Mouse (Mus musculus) hindbrain, postnatal 0 days (tissue): ENCODE data around the gene Pheta1. TPM values are rescaled to one million over a fixed set of nuclear protein-coding genes. Genes with fewer than 3 reads are reported as not detected.
A peak's percentile ranks its signal among the peaks of the same experiment; 100 is the strongest.

Experiments used
- ATAC-seq: fragments of 200-750 bp; cut with Nextera tagmentation; 2 replicates; pipeline ENCODE4 v1.8.0; 2017; ENCODE audit warnings: mild to moderate bottlenecking, moderate TSS enrichment, moderate library complexity
- DNase-seq: peaks from one replicate; pipeline ENCODE4 v3.0.0-alpha.2; 2015; ENCODE audit warnings: low spot score
- H3K27ac ChIP-seq: fragments of 300-500 bp; sonication (generic); 2 replicates; pipeline ENCODE4 v1.5.1; 2014; ENCODE audit warnings: mild to moderate bottlenecking
- H3K27me3 ChIP-seq: fragments of 300-500 bp; sonication (generic); 2 replicates; pipeline ENCODE4 v1.6.1; 2014; ENCODE audit warnings: low read length, mixed read lengths; ENCODE audit not compliant: insufficient read depth
- H3K36me3 ChIP-seq: fragments of 300-500 bp; sonication (generic); 2 replicates; pipeline ENCODE4 v1.6.1; 2014; ENCODE audit warnings: low read length, mixed read lengths; ENCODE audit not compliant: insufficient read depth
- H3K4me1 ChIP-seq: fragments of 300-500 bp; sonication (generic); 2 replicates; pipeline ENCODE4 v1.6.1; 2014; ENCODE audit warnings: antibody characterized with exemption, low read length, mixed read lengths; ENCODE audit not compliant: insufficient read depth
- H3K4me2 ChIP-seq: fragments of 300-500 bp; sonication (generic); 2 replicates; pipeline ENCODE4 v1.6.1; 2014; ENCODE audit warnings: low read depth, mild to moderate bottlenecking, low read length, moderate library complexity, mixed read lengths
- H3K4me3 ChIP-seq: fragments of 300-500 bp; sonication (generic); 2 replicates; pipeline ENCODE4 v1.5.1; 2014; ENCODE audit warnings: low read length
- H3K9ac ChIP-seq: fragments of 300-500 bp; sonication (generic); replicated peaks from 2 replicates; pipeline ENCODE4 v1.6.1; 2014; ENCODE audit warnings: mild to moderate bottlenecking, low read length, moderate library complexity, mixed read lengths
- H3K9me3 ChIP-seq: fragments of 300-500 bp; sonication (generic); 2 replicates; pipeline ENCODE4 v1.6.1; 2016; ENCODE audit warnings: low read length, mixed read lengths
- CTCF ChIP-seq: IDR thresholded peaks from 2 replicates; pipeline ENCODE4 v1.5.1; 2016; ENCODE audit warnings: antibody characterized with exemption, control low read depth, low read depth
- WGBS: fragments of 180-500 bp; shearing (Covaris S2); extraction: QIAGEN DNeasy Blood & Tissue Kit; methylation state at CpG from one replicate; pipeline ENCODE4 v1.1.7; 2014; 5-methylcytosine and 5-hydroxymethylcytosine counted together
- polyA plus RNA-seq: library from polyadenylated mRNA; unstranded; fragments of >200 nt; fragmentation: Nextera tagmentation; extraction: Ambion mirVana; gene quantifications from 2 replicates; pipeline ENCODE4 v1.2.1, GENCODE M21; 2015
- total RNA-seq: library from RNA; depleted of rRNA; stranded (reverse); fragments of >200 nt; gene quantifications from 2 replicates; pipeline ENCODE4 v1.2.3, GENCODE M21; 2014; rRNA removed

Pheta1 gene
- total RNA-seq (48.9 and 52.5 TPM in 2 replicates), polyA plus RNA-seq (28.0 and 28.3 TPM in 2 replicates)

DNA sequence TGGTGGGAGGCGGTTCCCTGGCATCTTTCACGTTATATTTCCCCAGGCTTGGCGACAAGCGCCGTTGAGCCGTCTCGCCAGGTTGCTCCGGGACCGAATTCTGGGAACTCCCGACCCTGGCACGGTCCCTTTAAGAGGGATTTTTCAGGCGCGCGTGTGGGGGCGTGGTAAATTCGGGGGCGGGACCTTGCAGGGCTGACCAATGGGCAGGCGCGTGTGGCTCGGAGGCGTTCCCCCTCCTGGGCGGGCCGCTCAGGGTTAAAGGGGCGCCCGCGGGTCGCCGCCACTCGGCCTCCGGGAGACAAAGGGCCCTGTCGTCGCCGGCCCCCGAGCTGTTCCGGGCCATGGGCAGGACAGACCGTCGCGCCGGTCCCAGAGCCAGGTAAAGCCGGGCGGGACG, at the start of gene Pheta1:
Gene Pheta1 (plus strand): TSS at position 242 of the 400 bp plus-strand sequence.
- 0 out of 2 replicates have a peak, but pooled peaks cover under 1% of the 10 kb centered on the region for H3K27me3 ChIP-seq
- peak within 1 kb of the TSS; percentile 58 for H3K27ac ChIP-seq
- H3K4me2 ChIP-seq: peak within 1 kb of the TSS; percentile 72
- WGBS: 2% methylated on average over 36 of the region's 42 CpGs
- ATAC-seq (peak; percentile 92), DNase-seq (peak; percentile 95)
- peak within 1 kb of the TSS; percentile 81 for H3K9ac ChIP-seq
- peak within 1 kb of the TSS; percentile 91 for H3K4me3 ChIP-seq
- peaks cover 21% of the 10 kb centered on the region for H3K4me1 ChIP-seq
- H3K9me3 ChIP-seq: no peaks in the 10 kb centered on the region
- TF ChIP-seq CTCF: no peak
- H3K36me3 ChIP-seq: peaks cover 16% of the 10 kb centered on the region; the same call in 1 of the 2 replicates

DNA sequence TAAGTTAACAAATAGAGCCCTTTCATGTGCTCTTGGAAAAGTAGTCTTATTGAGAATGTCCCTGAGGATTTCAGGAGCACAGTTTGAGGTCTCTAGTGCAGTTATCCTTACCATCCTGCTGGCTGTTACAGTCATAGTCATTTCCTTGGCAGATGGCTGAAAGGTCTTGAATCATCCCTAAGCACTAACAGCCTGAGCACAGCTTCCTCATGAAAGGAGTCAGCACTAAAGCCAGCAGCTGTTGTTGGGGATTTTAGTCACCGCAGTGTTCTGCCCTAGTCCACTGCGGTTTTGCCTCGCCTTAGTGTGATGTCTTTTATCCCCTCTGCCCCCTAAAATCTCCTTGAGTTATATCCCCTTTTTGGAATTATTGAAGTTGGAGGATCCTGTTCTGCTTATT, 41.6 kb upstream of the Pheta1 start:
- ATAC-seq (no peak), DNase-seq (peak; percentile 40)
- Histone ChIP-seq H3K36me3 (peaks cover 35% of the 10 kb centered on the region), H3K9ac (no peak overlapping the region), H3K4me1 (no peaks in the 10 kb centered on the region), H3K27ac (no peak overlapping the region; the same call in 1 of the 2 replicates), H3K27me3 (no peaks in the 10 kb centered on the region), H3K4me3 (no peak overlapping the region), H3K9me3 (no peaks in the 10 kb centered on the region), H3K4me2 (no peak overlapping the region)
- 60% methylated on average over 3 of the region's 3 CpGs for WGBS
- no peak for TF ChIP-seq CTCF

DNA sequence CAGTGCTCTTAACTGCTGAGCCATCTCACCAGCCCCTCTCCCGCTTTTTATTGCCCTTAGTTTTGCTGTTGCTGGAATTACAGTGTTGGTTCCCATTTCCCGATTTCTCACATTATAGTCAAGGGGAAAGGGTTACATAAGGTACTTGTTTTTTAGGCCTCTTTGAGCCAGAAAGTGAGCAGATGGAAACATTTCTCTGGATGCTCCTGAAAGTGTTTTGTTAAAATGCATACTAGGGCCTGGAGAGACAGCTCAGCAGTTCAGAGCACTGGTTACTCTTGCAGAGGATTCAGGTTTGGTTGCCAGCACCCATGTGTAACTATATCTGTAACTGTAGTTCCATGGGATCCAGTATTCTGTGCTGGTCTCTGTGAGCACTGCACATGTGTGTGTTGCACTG, 40.6 kb upstream of the Pheta1 start:
- Histone ChIP-seq H3K4me1 (no peaks in the 10 kb centered on the region), H3K27ac (no peak overlapping the region), H3K9me3 (no peaks in the 10 kb centered on the region), H3K9ac (no peak overlapping the region), H3K4me2 (no peak overlapping the region), H3K4me3 (no peak overlapping the region), H3K36me3 (peaks cover 38% of the 10 kb centered on the region), H3K27me3 (no peaks in the 10 kb centered on the region)
- WGBS: 95% methylated on average over 2 of the region's 2 CpGs
- TF ChIP-seq CTCF: no peak
- DNase-seq (no peak), ATAC-seq (no peak)

DNA sequence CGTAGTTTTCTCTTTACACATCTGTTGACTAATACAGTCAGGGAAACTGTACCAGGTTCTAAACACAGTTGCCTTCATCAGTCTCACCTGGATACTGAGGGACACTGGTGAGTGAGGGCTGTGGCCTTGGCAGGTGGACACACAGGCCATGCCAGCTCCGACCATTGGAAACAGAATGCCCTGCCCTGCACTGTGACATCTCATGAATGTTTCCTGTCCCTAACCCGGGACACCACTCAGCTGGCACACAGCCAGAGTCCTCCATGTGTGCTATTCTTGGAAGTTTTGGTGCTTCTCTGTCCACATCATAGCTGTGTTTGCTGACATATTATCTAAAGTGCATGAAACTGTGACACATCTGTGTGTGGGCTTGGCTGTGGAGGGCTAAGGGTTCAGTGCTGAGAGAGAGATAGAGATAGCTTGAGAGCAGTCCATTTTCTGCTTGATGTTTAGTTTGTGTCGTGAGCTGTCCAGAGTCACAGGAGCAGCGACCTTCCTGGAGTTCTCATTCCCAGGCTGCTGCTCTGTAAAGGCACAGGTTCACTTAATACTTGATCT, 39.0 kb upstream of the Pheta1 start:
- peaks cover 35% of the 10 kb centered on the region for H3K36me3 ChIP-seq
- no peak overlapping the region for H3K9ac ChIP-seq
- DNase-seq (no peak), ATAC-seq (no peak)
- H3K4me2 ChIP-seq: no peak overlapping the region
- no peak for TF ChIP-seq CTCF
- H3K9me3 ChIP-seq: no peaks in the 10 kb centered on the region
- WGBS: 69% methylated on average over 5 of the region's 5 CpGs
- no peaks in the 10 kb centered on the region for H3K27me3 ChIP-seq
- no peaks in the 10 kb centered on the region for H3K4me1 ChIP-seq
- H3K27ac ChIP-seq: no peak overlapping the region
- H3K4me3 ChIP-seq: no peak overlapping the region

DNA sequence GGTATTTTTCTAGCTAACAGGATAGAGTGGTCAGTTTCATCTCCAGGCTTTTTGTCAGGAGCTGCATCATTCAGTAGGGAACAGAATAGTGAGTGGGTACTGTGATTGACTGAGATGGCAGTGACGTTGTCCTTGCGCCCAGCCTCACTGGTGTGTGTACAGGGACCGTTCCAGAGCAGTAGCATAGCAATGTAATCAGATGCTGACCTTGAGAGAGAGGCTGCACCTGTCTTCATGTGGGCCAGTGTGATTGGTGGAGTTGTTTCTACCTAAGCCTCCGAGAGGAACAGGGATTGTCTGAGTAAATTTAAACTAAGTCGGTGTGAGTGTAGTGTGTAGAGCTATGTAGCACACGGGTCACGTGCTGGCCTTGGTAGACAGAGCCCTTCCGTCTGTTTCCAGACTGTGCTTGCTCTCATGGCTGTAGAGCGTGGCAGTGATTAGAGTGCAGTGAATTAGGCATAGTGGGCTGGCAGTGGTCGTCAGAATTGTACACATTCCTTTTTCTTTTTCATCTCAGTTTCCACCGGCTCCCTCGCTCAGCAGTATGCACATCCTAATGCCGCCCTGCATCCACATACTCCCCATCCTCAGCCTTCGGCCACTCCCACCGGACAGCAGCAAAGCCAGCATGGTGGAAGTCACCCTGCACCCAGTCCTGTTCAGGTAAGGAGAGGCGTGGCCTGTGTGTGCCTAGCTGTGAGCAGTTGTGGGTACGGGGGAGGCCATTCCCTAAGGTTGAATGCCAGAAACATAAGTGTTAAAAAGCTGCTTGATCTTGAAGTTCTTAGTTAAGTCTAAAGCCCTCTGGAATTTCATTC, 38.2 kb upstream of the Pheta1 start:
- H3K9me3 ChIP-seq: no peaks in the 10 kb centered on the region
- H3K36me3 ChIP-seq: peaks cover 35% of the 10 kb centered on the region
- no peak for ATAC-seq
- no peak overlapping the region for H3K9ac ChIP-seq
- H3K27me3 ChIP-seq: no peaks in the 10 kb centered on the region
- TF ChIP-seq CTCF: no peak
- peak overlapping the region; percentile 48; the same call in 1 of the 2 replicates for H3K27ac ChIP-seq
- no peaks in the 10 kb centered on the region for H3K4me1 ChIP-seq
- H3K4me2 ChIP-seq: no peak overlapping the region
- no peak for DNase-seq
- 84% methylated on average over 17 of the region's 17 CpGs for WGBS
- no peak overlapping the region for H3K4me3 ChIP-seq

DNA sequence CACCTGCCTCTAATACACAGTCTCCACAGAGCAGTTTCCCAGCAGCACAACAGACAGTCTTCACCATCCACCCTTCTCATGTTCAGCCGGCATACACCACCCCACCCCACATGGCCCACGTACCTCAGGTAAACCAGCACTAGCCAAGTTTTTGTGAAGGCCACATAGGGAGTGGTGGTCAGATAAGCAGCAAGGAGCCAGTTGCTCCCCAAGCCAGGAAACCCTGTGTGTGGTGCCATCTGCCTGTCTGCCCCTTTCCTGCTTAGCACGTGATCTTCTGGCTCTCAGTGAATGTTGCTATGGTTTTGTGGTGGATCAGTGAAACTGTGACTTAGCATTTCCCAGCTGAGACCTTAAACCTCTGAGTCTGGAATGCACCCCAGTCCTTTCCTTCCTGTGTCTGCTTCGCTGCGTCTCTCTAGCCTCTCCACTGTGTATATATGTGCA, 37.3 kb upstream of the Pheta1 start:
- H3K9ac ChIP-seq: no peak overlapping the region
- TF ChIP-seq CTCF: no peak
- 0 out of 2 replicates have a peak, but pooled peaks have one; percentile 16 for ATAC-seq

More for the DNA sequence above, 37.3 kb upstream of the Pheta1 start:
- H3K27me3 ChIP-seq: no peaks in the 10 kb centered on the region
- DNase-seq: peak; percentile 46
- no peak overlapping the region for H3K4me2 ChIP-seq
- peak overlapping the region; percentile 54 for H3K27ac ChIP-seq
- H3K4me1 ChIP-seq: no peaks in the 10 kb centered on the region
- 65% methylated on average over 5 of the region's 5 CpGs for WGBS
- H3K4me3 ChIP-seq: no peak overlapping the region
- H3K36me3 ChIP-seq: peaks cover 34% of the 10 kb centered on the region
- no peaks in the 10 kb centered on the region for H3K9me3 ChIP-seq
